Mouse (Mus musculus) right cerebral cortex, postnatal 36 days (tissue): Measurements from ENCODE around the gene Gsdma2.

Experiments
- DNase-seq, 2 experiments: peaks; one replicate each; pipeline ENCODE4 v3.0.0; 2022; ENCODE audit warnings: low spot score in 2 of 2, mixed read lengths in 1 of 2

Gene Gsdma2

GRCm38 (mm10) chr11:98701213-98701670, 54.7 kb downstream of the Gsdma2 start, which contains the start of gene Csf3:
TSS of gene Csf3 (plus strand) at chr11:98701263.
- no peak for DNase-seq

- DNase-seq: no peak
Measured at GRCm38 (mm10) chr11:98702323-98702722, 55.8 kb downstream of the Gsdma2 start.

GRCm38 (mm10) chr11:98705021-98705420, 58.5 kb downstream of the Gsdma2 start:
- DNase-seq: no peak
